ENCODE assay signal across 9 mouse cellular contexts in the genomic region with DNA sequence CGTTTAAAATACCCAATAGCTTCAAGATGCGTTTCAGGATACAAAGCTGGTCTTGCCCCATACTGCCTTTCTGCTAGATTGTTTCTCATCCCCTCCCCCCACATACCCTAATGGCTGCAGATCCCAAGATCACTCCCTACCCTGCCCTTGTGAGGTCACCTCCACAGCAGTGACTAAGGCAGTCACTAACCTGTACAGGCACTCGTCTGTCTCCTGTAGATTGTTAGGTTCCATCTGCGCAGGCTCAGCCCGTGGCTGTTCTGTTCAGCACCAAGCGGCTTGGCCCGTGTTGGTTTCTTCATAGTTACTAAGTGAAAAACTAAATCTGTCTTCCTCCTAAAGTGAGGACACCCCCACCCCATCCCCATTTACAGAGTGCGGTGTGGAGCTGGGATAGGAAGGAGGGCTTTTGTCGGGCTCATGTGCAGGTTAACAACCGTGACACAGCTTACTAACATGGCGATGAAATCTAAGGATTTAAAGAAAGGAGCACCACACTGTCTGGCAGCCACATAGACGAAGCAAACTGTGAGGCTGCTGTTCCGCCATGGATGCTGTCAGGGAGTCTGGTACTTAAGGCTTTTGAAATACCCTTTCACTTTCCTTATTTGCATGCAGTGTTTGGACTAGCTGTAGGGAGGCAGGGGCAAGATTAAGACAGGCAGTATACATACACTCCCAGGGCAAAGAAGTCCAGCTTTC.
DNase-seq lines count a peak whose midpoint lies in the region; ATAC-seq and TF ChIP-seq lines count a peak whose summit lies in the region.
"Had no signal": no experiment of that assay in that cellular context is flagged by ENCODE, and none has a peak within 500 bp of the region (broad histone marks: within the 10 kb centered on the region; RNA-seq: fewer than 3 reads in every experiment).

No protein-coding gene starts in this region.

- no peak for TF ChIP-seq CTCF in embryonic fibroblast, embryonic 13.5 days (IDR thresholded peaks at IDR 0.05; ENCODE audit: borderline replicate concordance, insufficient read depth, low read length)

- peak overlapping the region; percentile 92 for H3K27ac ChIP-seq in heart, embryonic 13.5 days (replicated peaks)
- peak overlapping the region; percentile 88 for H3K27ac ChIP-seq in embryonic fibroblast, embryonic 13.5 days (ENCODE audit: insufficient read depth, low read length)

- no peak for DNase-seq in heart, postnatal 25 days (ENCODE audit: low spot score)
- DNase-seq in kidney, adult 9 months, result peak; percentile 62
- DNase-seq in neural tube, embryonic 10.5 days (ENCODE audit: extremely low spot score, low spot score), result peak; percentile 23
- no peak for DNase-seq in adrenal gland, postnatal 25 days
- DNase-seq in spleen, postnatal 10 days (ENCODE audit: low spot score in 2 of 2), result no peak
- DNase-seq: cerebellum, adult 18-20 months had no signal

- ATAC-seq in heart, embryonic 13.5 days (ENCODE audit: extremely low read depth, insufficient number of reproducible peaks, low FRiP score, low TSS enrichment), result 0 out of 2 replicates have a peak, but pooled peaks have one; percentile 34
- no peak for ATAC-seq in inflammation-experienced regulatory T-cells, adult 6 months

- intact Hi-C loops in heart, postnatal 25 days (cut with DNase I), result no loop called here

- H3K36me3 ChIP-seq in heart, embryonic 13.5 days, result no peaks in the 10 kb centered on the region

- no peaks in the 10 kb centered on the region for H3K9me3 ChIP-seq in heart, embryonic 13.5 days

- H3K4me1 ChIP-seq in heart, embryonic 13.5 days, result peaks cover 82% of the 10 kb centered on the region
- H3K4me1 ChIP-seq in embryonic fibroblast, embryonic 13.5 days (ENCODE audit: control insufficient read depth, insufficient read depth, low read length), result peaks cover 19% of the 10 kb centered on the region

- peak overlapping the region; percentile 8; the same call in 1 of the 2 replicates for H3K4me3 ChIP-seq in heart, embryonic 13.5 days
- no peak overlapping the region for H3K4me3 ChIP-seq in embryonic fibroblast, embryonic 13.5 days (ENCODE audit: insufficient read depth, low read length)

- WGBS in heart, embryonic 13.5 days, result 34% methylated on average over 13 of the region's 13 CpGs

- H3K4me2 ChIP-seq in heart, embryonic 13.5 days, result peak overlapping the region; percentile 49

- no peaks in the 10 kb centered on the region for H3K27me3 ChIP-seq in heart, embryonic 13.5 days (replicated peaks)

- TF ChIP-seq POLR2A in embryonic fibroblast, embryonic 13.5 days (IDR thresholded peaks at IDR 0.05; ENCODE audit: low read depth, low read length), result no peak

- peak overlapping the region; percentile 64 for H3K9ac ChIP-seq in heart, embryonic 13.5 days

Comparison
In these comparisons a context has a peak if more than half of its experiments do, and no peak if none do; other contexts are left out.
1. DNase-seq: peak in kidney, adult 9 months (single experiment) and neural tube, embryonic 10.5 days (single experiment); none in heart, postnatal 25 days (single experiment), adrenal gland, postnatal 25 days (single experiment) and spleen, postnatal 10 days (0 of 2).